Mouse (Mus musculus): ENCODE measurements around the gene Gm44973.
"Not testable (repeated sequence)": the region's sequence is repeated elsewhere in the genome, so short reads cannot be mapped to it uniquely, and the experiment has no call there.

Gene Gm44973

GRCm38 (mm10) chr7:5015118-5016001 lies at the start of gene Gm44973:
TSS of gene Gm44973 (plus strand) at chr7:5015496.
- in situ Hi-C loops (cut with MboI; ENCODE audit: low pct_unique_long_range_greater_than_20kb in 1 of 2, low sequenced_read_pairs in 2 of 2, unreplicated experiment in 1 of 2): no loop called here

GRCm38 (mm10) chr7:4971068-4971467 lies 44.2 kb upstream of the Gm44973 start, which contains the start of gene Sbk3:
TSS of gene Sbk3 (minus strand) at chr7:4971168.
- in situ Hi-C loops (cut with MboI; ENCODE audit: low pct_unique_long_range_greater_than_20kb in 1 of 2, low sequenced_read_pairs in 2 of 2, unreplicated experiment in 1 of 2): no loop called here

GRCm38 (mm10) chr7:4971710-4972109 lies 43.6 kb upstream of the Gm44973 start:
- in situ Hi-C loops (cut with MboI; ENCODE audit: low pct_unique_long_range_greater_than_20kb in 1 of 2, low sequenced_read_pairs in 2 of 2, unreplicated experiment in 1 of 2): no loop called here

- in situ Hi-C loops (cut with MboI; ENCODE audit: low pct_unique_long_range_greater_than_20kb in 1 of 2, low sequenced_read_pairs in 2 of 2, unreplicated experiment in 1 of 2): no loop called here
Measured at GRCm38 (mm10) chr7:4972321-4973047, 42.8 kb upstream of the Gm44973 start.

- in situ Hi-C loops (cut with MboI; ENCODE audit: low pct_unique_long_range_greater_than_20kb in 1 of 2, low sequenced_read_pairs in 2 of 2, unreplicated experiment in 1 of 2): loop anchor here in 1 of 2 experiments (5.0 kb wide), 1 partner anchor 33 kb away; no protein-coding TSS in a partner anchor
Measured at GRCm38 (mm10) chr7:4975455-4975854, 39.8 kb upstream of the Gm44973 start.

- in situ Hi-C loops (cut with MboI; ENCODE audit: low pct_unique_long_range_greater_than_20kb in 1 of 2, low sequenced_read_pairs in 2 of 2, unreplicated experiment in 1 of 2): loop anchor here in 1 of 2 experiments (5.0 kb wide), 1 partner anchor 35 kb away; no protein-coding TSS in a partner anchor
Measured at GRCm38 (mm10) chr7:4976832-4977231, 38.5 kb upstream of the Gm44973 start.

- in situ Hi-C loops (cut with MboI; ENCODE audit: low pct_unique_long_range_greater_than_20kb in 1 of 2, low sequenced_read_pairs in 2 of 2, unreplicated experiment in 1 of 2): no loop called here
Measured at GRCm38 (mm10) chr7:4988250-4988649, 27.0 kb upstream of the Gm44973 start.

GRCm38 (mm10) chr7:4993347-4993998 lies 21.8 kb upstream of the Gm44973 start:
- in situ Hi-C loops (cut with MboI; ENCODE audit: low pct_unique_long_range_greater_than_20kb in 1 of 2, low sequenced_read_pairs in 2 of 2, unreplicated experiment in 1 of 2): no loop called here

- in situ Hi-C loops (cut with MboI; ENCODE audit: low pct_unique_long_range_greater_than_20kb in 1 of 2, low sequenced_read_pairs in 2 of 2, unreplicated experiment in 1 of 2): no loop called here
Measured at GRCm38 (mm10) chr7:4993999-4994788, 21.1 kb upstream of the Gm44973 start.

GRCm38 (mm10) chr7:4995268-4996002 lies 19.9 kb upstream of the Gm44973 start:
- in situ Hi-C loops (cut with MboI; ENCODE audit: low pct_unique_long_range_greater_than_20kb in 1 of 2, low sequenced_read_pairs in 2 of 2, unreplicated experiment in 1 of 2): no loop called here

- in situ Hi-C loops (cut with MboI; ENCODE audit: low pct_unique_long_range_greater_than_20kb in 1 of 2, low sequenced_read_pairs in 2 of 2, unreplicated experiment in 1 of 2): no loop called here
Measured at GRCm38 (mm10) chr7:4996003-4996895, 19.0 kb upstream of the Gm44973 start, which contains the start of gene Zfp579. TSS of gene Zfp579 (minus strand) at chr7:4996158.

- in situ Hi-C loops (cut with MboI; ENCODE audit: low pct_unique_long_range_greater_than_20kb in 1 of 2, low sequenced_read_pairs in 2 of 2, unreplicated experiment in 1 of 2): no loop called here
Measured at GRCm38 (mm10) chr7:4996934-4997333, 18.4 kb upstream of the Gm44973 start.

- in situ Hi-C loops (cut with MboI; ENCODE audit: low pct_unique_long_range_greater_than_20kb in 1 of 2, low sequenced_read_pairs in 2 of 2, unreplicated experiment in 1 of 2): no loop called here
Measured at GRCm38 (mm10) chr7:4999876-5000275, 15.4 kb upstream of the Gm44973 start.

GRCm38 (mm10) chr7:5002876-5003275 lies 12.4 kb upstream of the Gm44973 start:
- in situ Hi-C loops (cut with MboI; ENCODE audit: low pct_unique_long_range_greater_than_20kb in 1 of 2, low sequenced_read_pairs in 2 of 2, unreplicated experiment in 1 of 2): not testable (repeated sequence)

- in situ Hi-C loops (cut with MboI; ENCODE audit: low pct_unique_long_range_greater_than_20kb in 1 of 2, low sequenced_read_pairs in 2 of 2, unreplicated experiment in 1 of 2): no loop called here
Measured at GRCm38 (mm10) chr7:5008229-5008628, 7.1 kb upstream of the Gm44973 start.

GRCm38 (mm10) chr7:5012681-5013513 lies 2.4 kb upstream of the Gm44973 start:
- in situ Hi-C loops (cut with MboI; ENCODE audit: low pct_unique_long_range_greater_than_20kb in 1 of 2, low sequenced_read_pairs in 2 of 2, unreplicated experiment in 1 of 2): no loop called here
